Mouse (Mus musculus) thymus, adult 18-20 months (tissue): ENCODE results near the gene Scnm1.

Source experiments
- DNase-seq, 2 experiments: peaks; one replicate each; pipeline ENCODE4 v3.0.0; 2022; ENCODE audit warnings: mixed read lengths in 2 of 2

Gene Scnm1

GRCm38 (mm10) chr3:95133680-95134101, at the start of gene Scnm1, which contains the start of gene Lysmd1:
TSS of gene Scnm1 (minus strand) at chr3:95134011.
TSS of gene Lysmd1 (plus strand) at chr3:95134088.
- DNase-seq = peak; percentile 85 to 92

DNA sequence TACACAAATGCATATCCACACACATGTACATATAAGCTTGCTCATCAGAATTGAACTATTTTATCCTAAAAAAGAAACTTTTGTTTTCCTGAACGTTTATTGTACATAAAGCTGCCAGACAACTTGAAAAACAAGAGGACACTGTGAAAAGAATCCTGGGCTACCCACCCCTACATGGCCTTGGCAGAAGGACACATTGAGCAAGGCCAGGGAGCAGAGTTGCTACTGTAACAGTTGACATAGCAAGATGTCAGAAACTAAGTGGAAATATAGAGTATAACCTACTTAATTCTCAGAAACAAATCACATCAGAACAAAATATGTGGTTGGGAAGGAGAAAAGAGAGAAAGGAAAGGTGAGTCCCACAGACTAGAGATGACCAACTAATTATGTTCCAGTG, 48.0 kb upstream of the Scnm1 start:
- no peak for DNase-seq

DNA sequence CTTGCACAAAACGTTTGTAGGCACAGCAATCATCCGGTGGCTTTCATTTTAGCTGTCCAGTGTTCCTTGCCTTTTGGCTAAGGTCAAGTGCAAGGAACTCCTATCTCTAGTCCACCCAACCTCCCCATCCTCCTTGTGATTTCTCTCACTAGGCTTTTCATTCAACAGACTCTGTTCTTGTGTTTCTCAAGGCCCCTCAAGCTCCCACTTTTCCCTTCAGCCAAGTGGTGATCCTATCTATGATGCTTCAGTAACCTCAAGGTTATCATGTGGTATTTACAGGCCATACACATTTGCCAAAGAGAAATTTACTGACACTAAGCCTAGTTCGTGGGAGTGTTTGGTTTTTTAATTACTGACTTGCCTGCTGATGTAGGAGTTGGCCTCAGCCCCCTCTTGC, 46.1 kb upstream of the Scnm1 start:
- DNase-seq = no peak

DNA sequence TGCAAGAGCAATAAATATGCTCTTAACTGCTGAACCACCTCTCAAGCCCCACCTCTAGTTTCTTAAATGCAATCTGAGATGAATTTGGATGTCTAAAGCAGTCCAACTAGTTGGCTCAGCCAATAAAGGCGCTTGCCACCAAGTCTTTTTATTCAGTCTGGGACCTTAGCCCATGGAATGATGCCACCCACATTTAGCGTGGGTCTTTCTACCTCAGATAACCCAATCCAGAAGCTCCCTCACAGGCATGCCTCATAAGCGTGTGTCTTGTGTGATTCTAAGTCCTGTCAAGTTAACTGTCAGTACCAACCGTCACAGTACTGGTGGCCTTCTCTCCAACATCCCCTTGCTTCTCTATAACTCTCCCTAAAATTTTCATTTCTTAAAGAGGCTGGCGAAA, 45.1 kb upstream of the Scnm1 start:
- DNase-seq = no peak

DNA sequence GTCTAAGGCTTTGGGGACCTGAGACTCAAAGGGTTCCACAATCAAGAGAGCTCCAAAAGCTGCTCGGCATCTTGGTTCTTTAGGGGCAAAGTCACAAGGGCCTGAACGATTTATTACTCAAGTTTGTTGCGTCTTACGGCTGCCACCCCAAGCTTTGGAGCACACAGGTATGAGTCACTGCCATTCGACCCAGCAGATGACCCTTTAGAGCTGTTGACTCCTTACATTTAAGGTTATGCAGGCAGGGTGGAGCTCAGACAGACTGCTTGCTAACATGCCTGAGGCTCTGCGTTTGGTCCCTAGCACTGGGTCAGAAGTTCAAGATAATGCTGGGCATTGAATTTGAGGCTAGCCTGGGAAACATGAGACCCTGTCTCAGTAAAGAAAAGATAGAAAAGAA, 43.8 kb upstream of the Scnm1 start:
- DNase-seq = no peak

GRCm38 (mm10) chr3:95176500-95176899, 42.7 kb upstream of the Scnm1 start:
- no peak for DNase-seq

- DNase-seq = peak; percentile 62 to 67
Observed at GRCm38 (mm10) chr3:95174011-95174592, 40.3 kb upstream of the Scnm1 start.

GRCm38 (mm10) chr3:95173256-95173949, 39.6 kb upstream of the Scnm1 start:
- no peak for DNase-seq

DNA sequence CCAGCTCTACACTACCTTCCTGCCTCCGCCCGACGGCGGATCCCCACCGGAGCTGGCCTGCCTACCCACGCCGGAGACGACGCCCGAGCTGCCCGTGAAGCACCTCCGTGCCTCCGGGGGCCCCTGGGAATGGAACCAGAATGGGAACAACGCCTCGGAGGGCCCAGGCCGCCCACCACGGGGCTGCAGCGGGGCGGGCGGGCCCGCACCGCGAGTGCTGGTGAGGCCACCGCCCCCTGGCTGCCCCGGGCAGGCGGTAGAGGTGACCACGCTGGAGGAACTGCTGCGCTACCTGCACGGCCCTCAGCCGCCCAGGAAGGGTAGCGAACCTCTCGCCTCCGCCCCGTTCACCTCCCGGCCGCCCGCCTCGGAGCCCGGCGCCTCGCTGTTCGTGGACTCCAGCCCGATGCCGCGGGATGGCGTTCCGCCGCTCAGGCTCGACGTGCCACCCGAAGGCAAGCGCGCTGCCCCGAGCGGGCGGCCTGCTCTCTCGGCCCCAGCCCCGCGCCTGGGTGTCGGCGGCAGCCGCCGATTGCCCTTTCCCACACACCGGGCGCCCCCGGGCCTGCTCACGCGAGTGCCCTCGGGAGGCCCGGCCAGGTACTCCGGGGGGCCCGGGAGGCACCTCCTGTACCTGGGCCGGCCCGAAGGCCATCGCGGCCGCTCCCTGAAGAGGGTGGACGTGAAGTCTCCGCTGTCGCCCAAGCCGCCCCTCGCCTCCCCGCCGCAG, 38.9 kb upstream of the Scnm1 start:
- DNase-seq = no peak

DNA sequence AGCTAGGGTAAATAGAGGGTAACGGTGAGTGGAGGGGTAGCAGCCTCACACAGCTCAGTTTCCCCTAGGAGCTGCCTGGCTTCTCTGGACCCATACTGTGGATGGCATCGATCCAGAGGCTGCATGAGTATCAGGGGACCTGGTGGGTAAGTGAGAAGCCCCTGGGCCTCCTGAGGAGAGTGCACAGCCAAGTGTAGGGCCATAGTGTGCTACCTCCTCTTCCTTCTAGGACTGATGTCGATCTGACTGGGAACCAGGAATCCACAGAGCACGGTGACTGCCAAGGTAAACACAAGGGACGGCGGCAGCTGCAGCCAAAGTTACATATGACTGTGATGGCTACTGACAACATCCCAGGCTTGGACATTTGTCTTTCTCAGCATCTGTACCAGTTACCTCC, 37.3 kb upstream of the Scnm1 start:
- DNase-seq = no peak

DNA sequence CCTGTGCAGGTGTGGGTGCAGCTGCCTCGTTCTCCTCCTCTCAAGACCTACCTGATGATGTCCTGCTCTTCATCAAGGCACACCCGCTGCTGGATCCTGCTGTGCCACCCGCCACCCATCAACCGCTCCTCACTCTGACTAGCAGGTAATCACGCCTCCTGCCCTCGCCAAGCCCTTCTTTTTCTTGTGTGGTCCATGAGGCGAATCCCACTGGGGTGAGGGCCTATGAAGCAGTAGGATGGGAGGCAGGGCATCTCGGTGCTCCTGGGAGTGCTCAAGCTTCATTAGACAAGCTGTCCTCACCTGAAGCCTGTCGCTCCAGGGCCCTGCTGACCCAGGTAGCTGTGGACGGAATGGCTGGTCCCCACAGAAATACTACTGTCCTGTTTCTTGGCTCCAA, 36.2 kb upstream of the Scnm1 start:
- no peak for DNase-seq

DNA sequence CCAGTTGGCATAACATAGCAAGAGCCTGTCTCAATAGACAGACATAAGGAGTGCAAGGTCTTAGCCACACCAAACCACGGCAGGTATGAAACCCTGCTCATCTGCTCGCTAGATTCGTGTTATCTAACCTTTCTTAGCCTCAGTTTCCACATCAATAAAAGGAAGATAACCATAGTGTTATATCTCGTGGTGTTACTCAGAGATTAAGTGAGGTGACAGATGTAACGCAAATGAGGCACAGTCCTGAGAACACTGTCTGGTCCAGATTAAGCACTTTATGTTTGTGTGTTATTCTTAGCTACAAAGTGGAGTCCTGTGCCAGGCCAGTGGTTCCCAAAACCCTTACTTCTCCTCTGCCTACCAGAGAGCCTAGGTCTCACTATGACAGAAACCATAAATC, 31.0 kb upstream of the Scnm1 start:
- DNase-seq = no peak

DNA sequence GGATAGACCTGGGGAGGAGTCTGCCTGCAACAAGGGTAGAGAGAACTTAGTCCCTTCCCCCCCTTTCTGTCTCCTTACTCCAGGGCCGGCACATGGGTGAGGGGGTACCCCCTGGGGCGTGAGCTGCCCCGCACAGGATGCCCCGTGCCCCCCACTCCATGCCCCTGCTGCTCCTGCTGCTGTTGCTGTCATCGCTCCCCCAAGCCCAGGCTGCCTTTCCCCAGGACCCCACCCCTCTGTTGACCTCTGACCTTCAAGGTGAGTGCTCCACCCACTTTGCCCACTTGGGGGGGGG, 30.4 kb upstream of the Scnm1 start:
- DNase-seq = no peak

DNA sequence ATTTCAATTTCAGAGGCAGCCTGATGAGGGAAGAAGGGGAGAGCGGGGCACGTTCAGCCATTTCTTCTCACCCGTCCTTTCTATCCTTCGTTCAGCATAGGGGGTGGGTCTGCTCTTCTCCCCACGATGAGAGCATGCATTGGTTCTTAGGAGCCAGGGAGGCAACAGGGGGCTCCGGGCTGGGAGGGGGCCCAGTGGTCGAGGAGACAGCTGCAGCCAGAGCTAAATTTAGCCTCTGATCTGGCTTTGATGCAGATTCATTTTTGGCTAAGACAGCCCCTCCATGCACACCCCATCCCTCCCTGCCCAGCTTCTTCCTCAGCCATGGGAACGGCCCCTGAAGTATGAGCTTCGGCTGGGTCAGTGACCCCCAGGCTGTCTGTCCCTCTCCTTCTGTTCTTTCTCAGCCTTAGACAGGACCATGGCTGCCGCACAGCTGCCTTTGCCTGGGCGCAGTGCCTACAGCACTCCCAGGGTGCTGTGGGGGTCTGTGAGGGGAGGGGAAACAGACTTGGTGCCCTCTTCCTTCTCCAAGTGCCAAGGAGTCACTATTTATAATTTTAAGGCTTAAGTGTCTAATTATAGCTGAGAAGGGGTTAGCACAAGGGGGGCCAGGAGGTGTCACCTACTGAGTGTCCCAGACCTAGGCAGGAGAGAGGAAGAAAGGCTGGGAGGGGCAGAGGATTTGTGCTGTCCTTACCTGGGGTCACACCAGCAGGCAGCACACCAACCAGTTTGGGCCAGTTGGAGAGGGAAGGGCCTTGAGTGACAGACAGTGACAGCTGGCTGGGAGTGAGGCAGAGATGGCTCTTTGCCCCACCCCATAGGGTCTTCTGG, 29.8 kb upstream of the Scnm1 start:
- DNase-seq = no peak

GRCm38 (mm10) chr3:95162345-95162628, 28.5 kb upstream of the Scnm1 start:
- no peak for DNase-seq

GRCm38 (mm10) chr3:95161618-95162344, 28.0 kb upstream of the Scnm1 start:
- no peak for DNase-seq

GRCm38 (mm10) chr3:95161041-95161551, 27.3 kb upstream of the Scnm1 start:
- DNase-seq = peak; percentile 12 to 20

- peak; percentile 78 to 80 for DNase-seq
Observed at GRCm38 (mm10) chr3:95159987-95160963, 26.5 kb upstream of the Scnm1 start, which contains the start of gene Sema6c. TSS of gene Sema6c (plus strand) at chr3:95160457.

- no peak for DNase-seq
Observed at GRCm38 (mm10) chr3:95159511-95159986, 25.7 kb upstream of the Scnm1 start.

DNA sequence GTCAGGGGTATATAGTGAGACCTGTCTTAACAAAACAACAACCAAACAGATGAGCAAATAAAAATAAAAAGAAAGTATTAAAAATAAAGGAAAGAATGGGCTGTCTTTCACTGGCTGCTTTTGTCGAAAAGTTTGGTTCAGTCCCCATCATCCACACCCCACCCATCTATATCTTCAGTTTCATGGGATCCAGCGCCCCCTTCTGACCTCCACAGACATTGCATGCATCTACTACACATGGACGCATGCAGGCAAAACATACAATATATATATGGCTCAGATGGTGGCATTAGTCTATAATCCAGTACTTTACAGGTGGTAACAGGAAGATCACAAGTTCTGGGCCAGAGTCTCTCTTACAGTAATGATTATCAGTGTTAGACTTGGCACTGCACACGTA, 20.1 kb upstream of the Scnm1 start:
- DNase-seq = peak; percentile 30 to 43

GRCm38 (mm10) chr3:95147924-95148323, 14.1 kb upstream of the Scnm1 start:
- DNase-seq = no peak
